Mouse (Mus musculus): ENCODE results near the gene Tmem204.

- peak; percentile 33; the same call in 1 of the 2 replicates for TF ChIP-seq CTCF (IDR thresholded peaks at IDR 0.05; ENCODE audit: low read depth, low read length)
- TF ChIP-seq POLR2A (IDR thresholded peaks at IDR 0.05; ENCODE audit: borderline replicate concordance, low read depth, low read length) = no peak
These were observed 26.2 kb upstream of the Tmem204 start for GRCm38 (mm10) chr17:25109578-25109977.
